Mouse (Mus musculus) adrenal gland, adult (tissue): ENCODE results near the gene Zfp874a.
A peak's percentile ranks its signal among the peaks of the same experiment; 100 is the strongest.
"Not testable (repeated sequence)": the region's sequence is repeated elsewhere in the genome, so short reads cannot be mapped to it uniquely, and the experiment has no call there.

Experiments used
- DNase-seq, 2 experiments: peaks; one replicate each; pipeline ENCODE4 v3.0.0; 2022 to 2023; ENCODE audit warnings: low spot score in 1 of 2; ENCODE audit not compliant: inconsistent age in 2 of 2

Gene Zfp874a

DNA sequence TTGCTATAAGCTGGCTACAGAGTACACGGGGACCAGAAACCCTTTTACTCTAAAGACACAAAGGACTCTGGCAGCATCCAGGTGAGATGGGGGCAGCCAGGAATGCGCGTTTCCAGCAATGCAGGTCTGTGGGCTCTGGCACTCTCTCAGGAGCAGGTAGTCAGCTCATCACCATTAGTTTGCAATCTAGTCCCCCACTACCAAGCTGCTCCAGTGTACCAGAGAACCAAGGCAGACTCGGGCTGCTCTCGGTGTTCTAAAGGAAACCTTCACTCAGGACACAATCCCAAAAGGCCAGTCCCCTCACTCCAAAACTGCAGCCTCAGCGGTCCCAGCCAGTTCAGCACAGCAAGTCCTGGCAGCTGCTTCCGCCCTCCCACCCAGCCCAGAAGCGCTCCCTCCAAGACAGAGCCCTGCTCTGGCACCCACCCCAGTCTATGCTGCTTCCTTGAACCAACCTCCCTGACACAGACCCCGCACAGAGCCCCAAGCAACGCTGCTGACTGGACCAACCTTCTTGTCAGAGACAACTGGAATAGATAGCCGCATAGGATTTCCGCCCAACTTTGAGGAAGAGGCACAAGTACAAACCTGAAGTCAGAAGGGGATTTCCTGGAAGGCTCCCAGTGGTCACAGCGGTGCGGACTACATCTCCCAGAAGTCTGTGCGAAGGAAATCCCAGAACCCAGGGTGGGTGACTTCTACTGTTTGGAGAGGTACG, 52.1 kb downstream of the Zfp874a start, which contains the start of gene Zfp429:
TSS of gene Zfp429 (minus strand) at position 637 of the 721 bp plus-strand sequence.
- peak; percentile 75 to 92 for DNase-seq

DNA sequence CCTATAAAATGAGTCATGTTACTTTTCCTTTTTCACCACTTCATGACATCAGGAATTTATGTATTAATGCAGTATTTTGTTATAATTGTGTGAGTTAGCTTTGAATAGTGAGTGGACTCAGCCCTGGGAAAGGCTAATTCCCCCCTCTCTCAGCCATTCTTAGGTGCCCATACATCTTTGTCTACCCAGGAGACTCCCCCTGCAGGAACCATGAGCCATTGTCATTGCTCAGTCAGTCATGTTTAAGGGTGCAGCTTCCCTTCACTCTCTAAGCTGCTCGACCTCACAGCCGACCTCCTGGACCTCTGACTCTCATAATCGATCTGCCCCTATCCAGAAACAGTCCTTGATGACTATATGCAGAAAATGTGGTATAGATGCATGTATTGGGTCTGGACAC, 75.2 kb downstream of the Zfp874a start:
- not testable (repeated sequence) for DNase-seq

GRCm38 (mm10) chr13:67375050-67375911, 76.1 kb downstream of the Zfp874a start, which contains the start of the genes Gm28041 and Zfp456:
Gene Gm28041, minus strand, starts transcription at chr13:67375733.
Gene Zfp456, minus strand, starts transcription at chr13:67375810.
- DNase-seq, result peak; percentile 72 to 90
